Mouse (Mus musculus) G1E (cell line): ENCODE results near the gene 1700008O03Rik.

Experiments used
- CTCF ChIP-seq: IDR thresholded peaks from 2 replicates; pipeline ENCODE4 v1.5.1; 2012; ENCODE audit warnings: low read depth, low read length, inconsistent platforms, mixed read lengths
- GATA1 ChIP-seq: IDR thresholded peaks from 2 replicates; pipeline ENCODE4 v1.6.1; 2012; ENCODE audit warnings: borderline replicate concordance, low read length, inconsistent platforms, mixed read lengths
- GATA2 ChIP-seq: IDR thresholded peaks from 2 replicates; pipeline ENCODE4 v1.6.1; 2012; ENCODE audit warnings: low read depth, low read length, inconsistent platforms, borderline replicate concordance
- POLR2AphosphoS5 ChIP-seq: IDR thresholded peaks from 2 replicates; pipeline ENCODE4 v1.6.1; 2012; ENCODE audit warnings: low read depth, low read length, inconsistent platforms; ENCODE audit not compliant: insufficient replicate concordance
- TAL1 ChIP-seq: conservative IDR thresholded peaks from 2 replicates; pipeline ENCODE4 v1.6.1; 2012; ENCODE audit warnings: low read depth, low read length, inconsistent platforms, mixed read lengths

DNA sequence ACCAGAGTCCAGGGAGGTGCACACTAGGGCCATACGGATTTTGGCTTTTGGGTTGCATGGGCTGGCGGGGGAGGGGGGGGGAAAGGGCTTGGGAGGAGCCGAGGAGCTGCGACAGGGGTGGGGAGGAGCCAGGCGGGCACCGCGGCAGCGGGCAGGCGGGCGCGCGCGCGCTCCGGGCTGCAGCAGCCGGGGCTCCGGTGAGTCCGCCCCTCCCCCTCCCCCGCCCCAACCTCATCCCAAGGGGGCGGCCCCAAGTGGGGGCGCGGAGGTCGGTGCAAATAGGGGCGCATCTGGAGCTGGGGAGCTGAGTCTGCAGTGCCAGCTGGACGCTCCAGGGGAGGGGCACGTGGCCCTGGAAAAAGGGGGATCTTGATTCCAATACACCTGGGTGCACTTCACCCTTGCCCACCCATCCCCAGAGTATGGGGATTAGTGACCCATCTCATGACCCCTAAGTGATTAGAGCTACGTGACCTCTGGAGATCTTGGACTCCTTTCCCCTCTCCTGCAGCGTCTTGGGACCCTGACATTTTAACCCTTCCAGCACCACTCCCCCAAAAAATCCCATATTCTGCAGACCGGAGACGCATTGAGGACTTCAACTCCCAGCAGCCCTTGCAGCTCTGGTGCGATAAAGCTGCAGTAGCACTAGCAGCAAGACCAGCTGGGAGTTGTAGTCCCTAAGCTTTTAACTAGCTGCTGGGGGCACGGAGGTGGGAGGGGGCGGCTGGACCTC is 1.5 kb downstream of the 1700008O03Rik start, which contains the start of gene Syt3:
- TF ChIP-seq TAL1: no peak
- TF ChIP-seq CTCF: no peak
- no peak for TF ChIP-seq GATA1
- no peak for TF ChIP-seq POLR2AphosphoS5
- TF ChIP-seq GATA2: no peak
